In genomic region chr2:140066353-140067314, GRCm38 (mm10) we compare ENCODE assay signal across 8 mouse cellular contexts. TPM values are rescaled to one million over a fixed set of nuclear protein-coding genes. Genes with fewer than 3 reads are reported as not detected.
A peak's percentile ranks its signal among the peaks of the same experiment; 100 is the strongest.
DNase-seq lines count a peak whose midpoint lies in the region; ATAC-seq and TF ChIP-seq lines count a peak whose summit lies in the region.

TSS of gene Tasp1 (minus strand) at chr2:140066805.

- peak; percentile 97 for DNase-seq in 416B (ENCODE audit: low read depth)
- peak; percentile 94 for DNase-seq in heart, adult 8-10 months (ENCODE audit: low spot score)
- peak; percentile 95 for DNase-seq in kidney, adult 9 months
- peak; percentile 95 for DNase-seq in limb, embryonic 14.5 days (ENCODE audit: low spot score)
- peak; percentile 98 for DNase-seq in midbrain, postnatal 0 days (ENCODE audit: low spot score)
- peak; percentile 73 to 83 for DNase-seq in spleen, postnatal 14 days (ENCODE audit: low spot score in 2 of 2)

- no peaks in the 10 kb centered on the region for H3K9me3 ChIP-seq in embryonic facial prominence, embryonic 15.5 days (replicated peaks)
- H3K9me3 ChIP-seq in limb, embryonic 14.5 days (ENCODE audit: control insufficient read depth, low read length) = no peaks in the 10 kb centered on the region
- H3K9me3 ChIP-seq in midbrain, postnatal 0 days (ENCODE audit: low read length) = no peaks in the 10 kb centered on the region

- H3K4me1 ChIP-seq in bone marrow, adult 2 months (ENCODE audit: control insufficient read depth, insufficient read depth, low read length) = no peaks in the 10 kb centered on the region; the same call in 1 of the 2 replicates
- peaks cover 12% of the 10 kb centered on the region; the same call in 1 of the 2 replicates for H3K4me1 ChIP-seq in embryonic facial prominence, embryonic 15.5 days
- H3K4me1 ChIP-seq in limb, embryonic 14.5 days (ENCODE audit: control insufficient read depth, insufficient read depth, low read length) = no peaks in the 10 kb centered on the region
- no peaks in the 10 kb centered on the region for H3K4me1 ChIP-seq in midbrain, postnatal 0 days (ENCODE audit: insufficient read depth, low read length)

- H3K27me3 ChIP-seq in embryonic facial prominence, embryonic 15.5 days = no peaks in the 10 kb centered on the region
- no peaks in the 10 kb centered on the region for H3K27me3 ChIP-seq in limb, embryonic 14.5 days (ENCODE audit: control insufficient read depth, insufficient read depth, low read length)
- no peaks in the 10 kb centered on the region for H3K27me3 ChIP-seq in midbrain, postnatal 0 days (ENCODE audit: insufficient read depth, low read length)

- TF ChIP-seq CTCF in bone marrow, adult 2 months (IDR thresholded peaks at IDR 0.05; ENCODE audit: control insufficient read depth, insufficient read depth, low read length) = no peak
- no peak for TF ChIP-seq CTCF in midbrain, postnatal 0 days (IDR thresholded peaks at IDR 0.05)

- H3K36me3 ChIP-seq in embryonic facial prominence, embryonic 15.5 days = no peaks in the 10 kb centered on the region
- H3K36me3 ChIP-seq in limb, embryonic 14.5 days (ENCODE audit: control insufficient read depth, insufficient read depth, low read length) = no peaks in the 10 kb centered on the region
- H3K36me3 ChIP-seq in midbrain, postnatal 0 days (ENCODE audit: insufficient read depth, low read length) = no peaks in the 10 kb centered on the region

- H3K27ac ChIP-seq in bone marrow, adult 2 months (ENCODE audit: control insufficient read depth, insufficient read depth, low read depth, low read length, poor library complexity) = peak within 1 kb of the TSS; percentile 84
- peak within 1 kb of the TSS; percentile 87 for H3K27ac ChIP-seq in embryonic facial prominence, embryonic 15.5 days (replicated peaks)
- peak within 1 kb of the TSS; percentile 83 for H3K27ac ChIP-seq in limb, embryonic 14.5 days (replicated peaks; ENCODE audit: low read depth, low read length)
- H3K27ac ChIP-seq in midbrain, postnatal 0 days (ENCODE audit: low read depth, low read length) = peak within 1 kb of the TSS; percentile 93

- TF ChIP-seq POLR2A in bone marrow, adult 2 months (IDR thresholded peaks at IDR 0.05; ENCODE audit: borderline replicate concordance, control insufficient read depth, low read depth, low read length) = peak; percentile 92
- peak; percentile 77; the same call in 1 of the 2 replicates for TF ChIP-seq POLR2A in limb, embryonic 14.5 days (IDR thresholded peaks at IDR 0.05; ENCODE audit: borderline replicate concordance, extremely low read depth, insufficient read depth, insufficient read length)

- peak within 1 kb of the TSS; percentile 83 for H3K4me2 ChIP-seq in embryonic facial prominence, embryonic 15.5 days (replicated peaks)
- H3K4me2 ChIP-seq in limb, embryonic 14.5 days (replicated peaks; ENCODE audit: low read depth, low read length, severe bottlenecking) = peak within 1 kb of the TSS; percentile 85
- H3K4me2 ChIP-seq in midbrain, postnatal 0 days (ENCODE audit: low read depth, low read length, poor library complexity, severe bottlenecking) = peak within 1 kb of the TSS; percentile 74

- WGBS in bone marrow, adult 2 months = under 1% methylated on average over 68 of the region's 68 CpGs
- WGBS in embryonic facial prominence, embryonic 15.5 days = under 1% methylated on average over 68 of the region's 68 CpGs
- 1% methylated on average over 68 of the region's 68 CpGs for WGBS in limb, embryonic 14.5 days
- WGBS in midbrain, postnatal 0 days = 1% methylated on average over 67 of the region's 68 CpGs

- peak within 1 kb of the TSS; percentile 89 for H3K9ac ChIP-seq in embryonic facial prominence, embryonic 15.5 days
- H3K9ac ChIP-seq in limb, embryonic 14.5 days (ENCODE audit: low read depth, low read length, severe bottlenecking) = peak within 1 kb of the TSS; percentile 92
- peak within 1 kb of the TSS; percentile 85 for H3K9ac ChIP-seq in midbrain, postnatal 0 days (replicated peaks; ENCODE audit: low read length, poor library complexity, severe bottlenecking)

- peak within 1 kb of the TSS; percentile 82 for H3K4me3 ChIP-seq in bone marrow, adult 2 months (replicated peaks; ENCODE audit: control insufficient read depth, low read depth, low read length)
- H3K4me3 ChIP-seq in embryonic facial prominence, embryonic 15.5 days (replicated peaks) = peak within 1 kb of the TSS; percentile 98
- peak within 1 kb of the TSS; percentile 93 for H3K4me3 ChIP-seq in limb, embryonic 14.5 days (replicated peaks; ENCODE audit: low read length)
- peak within 1 kb of the TSS; percentile 92 for H3K4me3 ChIP-seq in midbrain, postnatal 0 days (ENCODE audit: low read depth, low read length)

- peak; percentile 99 for ATAC-seq in embryonic facial prominence, embryonic 15.5 days (ENCODE audit: insufficient number of reproducible peaks, low FRiP score, low TSS enrichment, low read depth)
- ATAC-seq in limb, embryonic 14.5 days (ENCODE audit: low FRiP score, low read depth) = peak; percentile 100
- ATAC-seq in midbrain, postnatal 0 days (ENCODE audit: low FRiP score) = peak; percentile 100

RNA-seq across cellular contexts. Expression of gene Tasp1, which starts in this region (rescaled TPM):
- polyA plus RNA-seq in bone marrow, adult 2 months (2011; ENCODE audit: insufficient read depth, insufficient read length, low replicate concordance, missing spikeins) = 5.7 and 7.1 TPM in 2 replicates
- 22.4 and 24.4 TPM in 2 replicates for polyA plus RNA-seq in embryonic facial prominence, embryonic 15.5 days (2015; fragmentation: Nextera tagmentation; extraction: Ambion mirVana)
- total RNA-seq in heart, adult 8-10 months (2022) = 1 to 10 TPM; 6.6 to 7.8 (median 7.0) TPM
- polyA plus RNA-seq in limb, embryonic 14.5 days (2012; rRNA removed) = 10.5 and 11.6 TPM in 2 replicates
- 21.0 and 23.3 TPM in 2 replicates for polyA plus RNA-seq in limb, embryonic 14.5 days (2014; fragmentation: Nextera tagmentation; extraction: Ambion mirVana)
- total RNA-seq in midbrain, postnatal 0 days (2014; rRNA removed) = 15.2 and 19.6 TPM in 2 replicates
- polyA plus RNA-seq in midbrain, postnatal 0 days (2015; fragmentation: Nextera tagmentation; extraction: Ambion mirVana) = 23.1 and 24.1 TPM in 2 replicates

Comparison
In these comparisons a context has a peak if more than half of its experiments do, and no peak if none do; other contexts are left out.
1. Peak in every context shown above with its lines: DNase-seq, ATAC-seq, H3K4me3 ChIP-seq and H3K27ac ChIP-seq.